Mouse (Mus musculus) MEL (cell line): ENCODE data around the gene Habp2.

Experiments
- CHD2 ChIP-seq: IDR thresholded peaks from 2 replicates; pipeline ENCODE4 v1.6.1; 2011; ENCODE audit warnings: low read length, improper control_type of control experiment
- CTCF ChIP-seq, 3 experiments: IDR thresholded peaks in 2 of 3; conservative IDR thresholded peaks in 1 of 3; 2 replicates each; pipeline ENCODE4 v1.5.1; 2011 to 2012; ENCODE audit warnings: low read length in 3 of 3, low read depth in 2 of 3, mild to moderate bottlenecking in 2 of 3, improper control_type of control experiment in 1 of 3, inconsistent platforms in 1 of 3, mixed read lengths in 1 of 3, moderate library complexity in 1 of 3; ENCODE audit not compliant: control insufficient read depth in 1 of 3, insufficient read depth in 1 of 3, poor library complexity in 1 of 3, severe bottlenecking in 1 of 3
- GABPA ChIP-seq: IDR thresholded peaks from 2 replicates; pipeline ENCODE4 v1.6.1; 2012; ENCODE audit warnings: low read depth, mild to moderate bottlenecking, inconsistent platforms, low read length, improper control_type of control experiment, moderate library complexity
- POLR2A ChIP-seq, 2 experiments: IDR thresholded peaks; 2 replicates each; pipeline ENCODE4 v1.6.1; 2011 to 2012; ENCODE audit warnings: low read length in 2 of 2, mild to moderate bottlenecking in 2 of 2, control low read depth in 1 of 2, improper control_type of control experiment in 1 of 2, low read depth in 1 of 2, moderate library complexity in 1 of 2; ENCODE audit not compliant: control insufficient read depth in 1 of 2, insufficient read depth in 1 of 2, poor library complexity in 1 of 2
- POLR2AphosphoS5 ChIP-seq: IDR thresholded peaks from 2 replicates; pipeline ENCODE4 v1.6.1; 2012; ENCODE audit warnings: low read depth, borderline replicate concordance, mild to moderate bottlenecking, inconsistent platforms, low read length, moderate library complexity, mixed read lengths
- USF2 ChIP-seq, 2 experiments: IDR thresholded peaks; 2 replicates each; pipeline ENCODE4 v1.6.1; 2011 to 2012; ENCODE audit warnings: improper control_type of control experiment in 2 of 2, low read length in 2 of 2, borderline replicate concordance in 1 of 2, inconsistent platforms in 1 of 2, low read depth in 1 of 2, mild to moderate bottlenecking in 1 of 2; ENCODE audit not compliant: insufficient read depth in 1 of 2

DNA sequence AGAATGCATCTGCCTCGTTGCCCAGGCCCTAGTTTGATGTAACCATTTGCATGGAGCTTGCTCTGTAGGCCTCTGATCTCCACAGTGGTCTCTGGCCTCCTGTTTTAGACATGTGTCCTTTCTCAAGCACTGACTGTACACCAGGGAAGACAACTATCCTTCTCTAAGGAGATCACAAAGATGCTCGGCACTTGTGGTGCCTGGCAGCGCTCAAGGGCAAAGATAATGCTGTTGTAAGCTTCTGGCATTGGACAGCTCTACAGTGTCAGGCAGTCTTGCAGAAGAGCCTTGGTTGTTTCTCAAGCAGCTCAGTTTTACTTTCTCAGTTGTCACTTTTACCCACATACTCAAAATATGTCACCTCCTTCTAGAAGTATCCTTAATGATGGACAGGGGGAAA, 29.6 kb downstream of the Habp2 start:
- no peak for TF ChIP-seq POLR2A (IDR thresholded peaks at IDR 0.05; ENCODE audit: control insufficient read depth in 1 of 2, insufficient read depth in 1 of 2, low read depth in 1 of 2, low read length in 2 of 2, poor library complexity in 1 of 2)
- no peak for TF ChIP-seq CTCF (IDR thresholded peaks at IDR 0.05 in 2 of 3, conservative IDR thresholded peaks at IDR 0.05 in 1 of 3; ENCODE audit: control insufficient read depth in 1 of 3, insufficient read depth in 1 of 3, low read depth in 2 of 3, low read length in 3 of 3, poor library complexity in 1 of 3, severe bottlenecking in 1 of 3)
- no peak for TF ChIP-seq POLR2AphosphoS5
- TF ChIP-seq GABPA, result no peak
- no peak for TF ChIP-seq CHD2
- TF ChIP-seq USF2 (IDR thresholded peaks at IDR 0.05; ENCODE audit: borderline replicate concordance in 1 of 2, insufficient read depth in 1 of 2, low read depth in 1 of 2, low read length in 2 of 2), result no peak
